ENCODE assay signal across 12 mouse cellular contexts in genomic region chr8:87674157-87674556, GRCm38 (mm10).
A peak's percentile ranks its signal among the peaks of the same experiment; 100 is the strongest.
DNase-seq lines count a peak whose midpoint lies in the region; ATAC-seq and TF ChIP-seq lines count a peak whose summit lies in the region.
"Had no signal": no experiment of that assay in that cellular context is flagged by ENCODE, and none has a peak within 500 bp of the region (broad histone marks: within the 10 kb centered on the region; RNA-seq: fewer than 3 reads in every experiment).

No protein-coding gene starts in this region.

- H3K4me2 ChIP-seq in lung, postnatal 0 days (replicated peaks; ENCODE audit: low read depth, low read length) = no peak overlapping the region
- H3K4me2 ChIP-seq in hindbrain, embryonic 14.5 days (replicated peaks) = no peak overlapping the region
- H3K4me2 ChIP-seq: forebrain, embryonic 12.5 days had no signal

- H3K4me1 ChIP-seq in heart, adult 2 months (ENCODE audit: control insufficient read depth, insufficient read depth, low read length) = no peaks in the 10 kb centered on the region
- H3K4me1 ChIP-seq in lung, postnatal 0 days (ENCODE audit: insufficient read depth, low read depth, low read length) = no peaks in the 10 kb centered on the region
- no peaks in the 10 kb centered on the region for H3K4me1 ChIP-seq in ES-Bruce4 (ENCODE audit: control insufficient read depth, insufficient read depth, low read length)
- H3K4me1 ChIP-seq in hindbrain, embryonic 14.5 days (replicated peaks; ENCODE audit: control insufficient read depth, insufficient read depth, low read length) = peaks cover 27% of the 10 kb centered on the region

- DNase-seq in heart, adult 2 months = no peak
- no peak for DNase-seq in heart, adult 9 months (ENCODE audit: low spot score in 2 of 2)
- DNase-seq in lung, postnatal 0 days (ENCODE audit: low spot score) = no peak
- no peak for DNase-seq in lung, postnatal 25 days (ENCODE audit: low spot score)
- DNase-seq in hindbrain, embryonic 14.5 days (ENCODE audit: low spot score) = no peak
- DNase-seq in natural killer cell, adult 2 months (ENCODE audit: low spot score in 2 of 2) = no peak
- DNase-seq in layer of hippocampus, postnatal 10 days (ENCODE audit: low spot score in 2 of 2) = no peak
- DNase-seq: gastrocnemius, postnatal 36 days; heart, postnatal 36 days had no signal

- no peak overlapping the region for H3K4me3 ChIP-seq in heart, adult 2 months
- no peak overlapping the region for H3K4me3 ChIP-seq in lung, postnatal 0 days (ENCODE audit: low read depth, low read length)
- H3K4me3 ChIP-seq in ES-Bruce4 (ENCODE audit: low read depth, low read length) = no peak overlapping the region
- H3K4me3 ChIP-seq in hindbrain, embryonic 14.5 days (replicated peaks; ENCODE audit: low read length) = no peak overlapping the region
- H3K4me3 ChIP-seq: forebrain, embryonic 12.5 days; midbrain, embryonic 10.5 days had no signal

- TF ChIP-seq POLR2A in heart, adult 2 months (IDR thresholded peaks at IDR 0.05; ENCODE audit: insufficient read depth, low read depth, low read length) = no peak
- no peak for TF ChIP-seq POLR2A in ES-Bruce4 (IDR thresholded peaks at IDR 0.05; ENCODE audit: insufficient read depth, low read length)

- H3K79me2 ChIP-seq in heart, adult 2 months (replicated peaks; ENCODE audit: control insufficient read depth, insufficient read depth, low read length) = no peaks in the 10 kb centered on the region

- intact Hi-C loops in heart, adult 2 months (cut with DNase I) = no loop called here

- no peaks in the 10 kb centered on the region for H3K36me3 ChIP-seq in heart, adult 2 months (ENCODE audit: control insufficient read depth, insufficient read depth, low read length)
- H3K36me3 ChIP-seq in lung, postnatal 0 days (ENCODE audit: insufficient read depth, low read length) = no peaks in the 10 kb centered on the region
- no peaks in the 10 kb centered on the region for H3K36me3 ChIP-seq in ES-Bruce4 (ENCODE audit: control insufficient read depth, insufficient read depth, low read length, poor library complexity, severe bottlenecking)
- no peaks in the 10 kb centered on the region for H3K36me3 ChIP-seq in hindbrain, embryonic 14.5 days (replicated peaks; ENCODE audit: control insufficient read depth, insufficient read depth)

- peak; percentile 37 for TF ChIP-seq CTCF in heart, adult 2 months (IDR thresholded peaks at IDR 0.05)
- TF ChIP-seq CTCF in lung, postnatal 0 days (IDR thresholded peaks at IDR 0.05) = peak; percentile 19; the same call in 1 of the 2 replicates
- TF ChIP-seq CTCF in ES-Bruce4 (IDR thresholded peaks at IDR 0.05; ENCODE audit: low read depth, low read length) = peak; percentile 28

- no peak for ATAC-seq in lung, postnatal 0 days
- 0 out of 2 replicates have a peak, but pooled peaks have one; percentile 17 for ATAC-seq in hindbrain, embryonic 14.5 days (ENCODE audit: low FRiP score)

- no peak for TF ChIP-seq EP300 in heart, adult 2 months (IDR thresholded peaks at IDR 0.05; ENCODE audit: insufficient read depth, low read depth, low read length)
- TF ChIP-seq EP300 in lung, postnatal 0 days (IDR thresholded peaks at IDR 0.05) = no peak
- TF ChIP-seq EP300 in ES-Bruce4 (IDR thresholded peaks at IDR 0.05; ENCODE audit: insufficient read depth, low read depth, low read length) = no peak

- H3K9me3 ChIP-seq in lung, postnatal 0 days (ENCODE audit: low read length) = no peaks in the 10 kb centered on the region
- 0 out of 2 replicates have a peak, but pooled peaks cover 4% of the 10 kb centered on the region for H3K9me3 ChIP-seq in ES-Bruce4 (replicated peaks; ENCODE audit: control insufficient read depth, insufficient read depth, low read length, poor library complexity, severe bottlenecking)
- no peaks in the 10 kb centered on the region for H3K9me3 ChIP-seq in hindbrain, embryonic 14.5 days (ENCODE audit: control insufficient read depth, low read length)
- H3K9me3 ChIP-seq: midbrain, embryonic 10.5 days had no signal

- 77% methylated on average over 7 of the region's 7 CpGs for WGBS in heart, adult 2 months
- WGBS in lung, postnatal 0 days = 62% methylated on average over 7 of the region's 7 CpGs
- WGBS in hindbrain, embryonic 14.5 days = 51% methylated on average over 7 of the region's 7 CpGs

- H3K27me3 ChIP-seq in heart, adult 2 months (ENCODE audit: control insufficient read depth, insufficient read depth, low read length) = no peaks in the 10 kb centered on the region
- H3K27me3 ChIP-seq in lung, postnatal 0 days (replicated peaks; ENCODE audit: insufficient read depth, low read length) = no peaks in the 10 kb centered on the region
- no peaks in the 10 kb centered on the region for H3K27me3 ChIP-seq in ES-Bruce4 (ENCODE audit: control insufficient read depth, insufficient read depth, low read length, poor library complexity, severe bottlenecking)
- no peaks in the 10 kb centered on the region for H3K27me3 ChIP-seq in hindbrain, embryonic 14.5 days (ENCODE audit: control insufficient read depth, insufficient read depth, low read length)
- H3K27me3 ChIP-seq: forebrain, embryonic 12.5 days had no signal

- no peak overlapping the region for H3K27ac ChIP-seq in heart, adult 2 months
- H3K27ac ChIP-seq in lung, postnatal 0 days (ENCODE audit: low read length) = no peak overlapping the region
- no peak overlapping the region for H3K27ac ChIP-seq in ES-Bruce4 (ENCODE audit: insufficient read depth, low read length)
- H3K27ac ChIP-seq in hindbrain, embryonic 14.5 days = peak overlapping the region; percentile 71; the same call in 1 of the 2 replicates
- H3K27ac ChIP-seq: midbrain, embryonic 10.5 days had no signal

- H3K9ac ChIP-seq in heart, adult 2 months (ENCODE audit: low read depth, low read length) = no peak overlapping the region
- H3K9ac ChIP-seq in lung, postnatal 0 days (replicated peaks; ENCODE audit: low read depth) = no peak overlapping the region
- H3K9ac ChIP-seq in ES-Bruce4 (ENCODE audit: low read depth, poor library complexity, severe bottlenecking) = no peak overlapping the region
- no peak overlapping the region for H3K9ac ChIP-seq in hindbrain, embryonic 14.5 days
- H3K9ac ChIP-seq: forebrain, embryonic 12.5 days had no signal
